In the genomic region with DNA sequence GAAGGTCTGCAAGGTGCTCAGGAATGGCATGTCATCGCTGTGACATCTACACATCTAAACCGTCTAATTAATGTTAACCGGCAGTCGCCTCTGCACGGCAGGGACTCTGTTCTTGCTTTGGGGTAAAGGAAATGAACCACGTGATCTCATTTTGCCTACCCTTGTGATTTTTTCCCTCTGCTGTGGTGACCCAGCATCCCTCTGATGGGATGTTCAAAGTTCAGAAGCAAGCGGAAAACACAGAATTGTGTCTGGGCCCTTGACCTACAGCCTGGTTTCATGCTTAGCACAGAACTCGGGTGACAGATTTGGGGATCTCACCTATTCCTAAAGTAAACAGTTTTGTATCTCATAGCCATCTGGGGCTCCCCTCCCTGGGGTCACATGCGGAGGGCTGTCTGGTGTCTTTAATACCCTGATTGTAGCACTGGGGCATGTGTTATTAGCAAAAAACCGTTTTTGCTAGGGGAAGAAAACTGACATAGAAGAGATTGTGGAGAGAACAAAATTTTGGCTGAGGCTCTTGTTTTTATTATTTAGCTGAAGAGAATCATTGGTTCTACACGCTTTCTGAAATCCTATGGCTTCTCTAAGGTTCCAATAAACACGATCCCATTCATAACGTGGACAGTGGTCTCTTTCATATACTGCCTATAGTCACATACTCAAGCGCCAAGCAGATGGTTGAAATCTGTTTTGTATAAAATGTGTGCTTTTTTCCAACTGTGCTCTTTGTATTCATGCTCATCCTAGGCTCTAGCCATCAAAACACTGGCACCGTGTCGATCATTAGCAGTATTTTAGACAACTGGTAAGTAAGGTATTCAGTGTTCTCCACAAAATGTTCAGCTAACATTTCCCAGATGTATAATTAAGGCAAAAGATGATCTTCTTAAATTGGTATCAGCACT, we compare ENCODE assay signal across 30 mouse cellular contexts.
DNase-seq lines count a peak whose midpoint lies in the region; ATAC-seq and TF ChIP-seq lines count a peak whose summit lies in the region.
"Had no signal": no experiment of that assay in that cellular context is flagged by ENCODE, and none has a peak within 500 bp of the region (broad histone marks: within the 10 kb centered on the region; RNA-seq: fewer than 3 reads in every experiment).

No protein-coding gene starts in this region.

- no peaks in the 10 kb centered on the region for H3K27me3 ChIP-seq in forebrain, embryonic 10.5 days (ENCODE audit: poor library complexity, severe bottlenecking)
- no peaks in the 10 kb centered on the region for H3K27me3 ChIP-seq in forebrain, embryonic 11.5 days (ENCODE audit: control insufficient read depth, insufficient read depth, low read length)
- H3K27me3 ChIP-seq in liver, adult 2 months (ENCODE audit: control insufficient read depth, insufficient read depth, low read length) = no peaks in the 10 kb centered on the region
- no peaks in the 10 kb centered on the region for H3K27me3 ChIP-seq in liver, embryonic 11.5 days (replicated peaks; ENCODE audit: control insufficient read depth, insufficient read depth, low read length)
- H3K27me3 ChIP-seq in embryonic facial prominence, embryonic 14.5 days (replicated peaks; ENCODE audit: control insufficient read depth, insufficient read depth, low read length) = no peaks in the 10 kb centered on the region
- H3K27me3 ChIP-seq in forebrain, embryonic 16.5 days (replicated peaks; ENCODE audit: control insufficient read depth, insufficient read depth, low read length) = no peaks in the 10 kb centered on the region
- H3K27me3 ChIP-seq: embryonic facial prominence, embryonic 12.5 days; hindbrain, embryonic 15.5 days; limb, embryonic 12.5 days; midbrain, embryonic 13.5 days; stomach, embryonic 15.5 days had no signal

- no peak for ATAC-seq in forebrain, embryonic 11.5 days (replicated peaks; ENCODE audit: low FRiP score)
- no peak for ATAC-seq in liver, embryonic 11.5 days (replicated peaks; ENCODE audit: low FRiP score)
- no peak for ATAC-seq in embryonic facial prominence, embryonic 14.5 days (ENCODE audit: low read depth)
- peak; percentile 46; the same call in 1 of the 2 replicates for ATAC-seq in forebrain, embryonic 16.5 days
- ATAC-seq: inflammation-experienced regulatory T-cells, adult 6 months; lung, postnatal 0 days; midbrain, embryonic 13.5 days had no signal

- peaks cover 13% of the 10 kb centered on the region; the same call in 1 of the 2 replicates for H3K79me2 ChIP-seq in liver, adult 2 months (ENCODE audit: control insufficient read depth, insufficient read depth, low read length)

- 57% methylated on average over 16 of the region's 16 CpGs for WGBS in forebrain, embryonic 10.5 days
- 59% methylated on average over 16 of the region's 16 CpGs for WGBS in forebrain, embryonic 11.5 days
- WGBS in liver, adult 2 months = 44% methylated on average over 16 of the region's 16 CpGs
- WGBS in liver, embryonic 11.5 days = 84% methylated on average over 16 of the region's 16 CpGs
- 44% methylated on average over 16 of the region's 16 CpGs for WGBS in embryonic facial prominence, embryonic 14.5 days
- WGBS in forebrain, embryonic 16.5 days = 40% methylated on average over 16 of the region's 16 CpGs

- peaks cover 3% of the 10 kb centered on the region for H3K9me3 ChIP-seq in forebrain, embryonic 10.5 days
- no peaks in the 10 kb centered on the region for H3K9me3 ChIP-seq in forebrain, embryonic 11.5 days (ENCODE audit: control insufficient read depth, low read length)
- H3K9me3 ChIP-seq in liver, embryonic 11.5 days (ENCODE audit: control insufficient read depth, low read length) = no peaks in the 10 kb centered on the region
- H3K9me3 ChIP-seq in embryonic facial prominence, embryonic 14.5 days (ENCODE audit: control insufficient read depth, low read length) = no peaks in the 10 kb centered on the region
- H3K9me3 ChIP-seq in forebrain, embryonic 16.5 days (ENCODE audit: control insufficient read depth, low read length) = no peaks in the 10 kb centered on the region
- H3K9me3 ChIP-seq: embryonic facial prominence, embryonic 12.5 days; hindbrain, embryonic 15.5 days; limb, embryonic 12.5 days; stomach, embryonic 15.5 days had no signal

- no peak overlapping the region for H3K4me3 ChIP-seq in forebrain, embryonic 10.5 days
- no peak overlapping the region for H3K4me3 ChIP-seq in forebrain, embryonic 11.5 days (ENCODE audit: low read depth, low read length)
- no peak overlapping the region for H3K4me3 ChIP-seq in liver, adult 2 months (ENCODE audit: insufficient read depth, low read depth, low read length)
- no peak overlapping the region for H3K4me3 ChIP-seq in liver, embryonic 11.5 days (ENCODE audit: low read depth, low read length)
- H3K4me3 ChIP-seq in embryonic facial prominence, embryonic 14.5 days (ENCODE audit: low read depth, low read length) = no peak overlapping the region
- H3K4me3 ChIP-seq in forebrain, embryonic 16.5 days (replicated peaks; ENCODE audit: low read length) = peak overlapping the region; percentile 9; the same call in 1 of the 2 replicates
- H3K4me3 ChIP-seq: embryonic facial prominence, embryonic 12.5 days; erythroblast, embryonic 14.5 days; hindbrain, embryonic 15.5 days; limb, embryonic 12.5 days; midbrain, embryonic 13.5 days; stomach, embryonic 15.5 days had no signal

- H3K36me3 ChIP-seq in forebrain, embryonic 10.5 days (replicated peaks) = peaks cover 4% of the 10 kb centered on the region
- H3K36me3 ChIP-seq in forebrain, embryonic 11.5 days (ENCODE audit: control insufficient read depth, insufficient read depth, low read length) = no peaks in the 10 kb centered on the region
- H3K36me3 ChIP-seq in liver, adult 2 months (ENCODE audit: control insufficient read depth, insufficient read depth, low read length) = no peaks in the 10 kb centered on the region
- no peaks in the 10 kb centered on the region for H3K36me3 ChIP-seq in liver, embryonic 11.5 days (ENCODE audit: control insufficient read depth, insufficient read depth, low read length)
- no peaks in the 10 kb centered on the region for H3K36me3 ChIP-seq in embryonic facial prominence, embryonic 14.5 days (ENCODE audit: control insufficient read depth, insufficient read depth, low read length)
- no peaks in the 10 kb centered on the region for H3K36me3 ChIP-seq in forebrain, embryonic 16.5 days (ENCODE audit: control insufficient read depth, insufficient read depth)
- H3K36me3 ChIP-seq: embryonic facial prominence, embryonic 12.5 days; G1E; hindbrain, embryonic 15.5 days; midbrain, embryonic 13.5 days; stomach, embryonic 15.5 days had no signal

- peaks cover 28% of the 10 kb centered on the region for H3K4me1 ChIP-seq in forebrain, embryonic 10.5 days
- no peaks in the 10 kb centered on the region for H3K4me1 ChIP-seq in forebrain, embryonic 11.5 days (replicated peaks; ENCODE audit: control insufficient read depth, insufficient read depth, low read length)
- peaks cover 13% of the 10 kb centered on the region for H3K4me1 ChIP-seq in liver, adult 2 months (ENCODE audit: control insufficient read depth, insufficient read depth, low read length)
- no peaks in the 10 kb centered on the region for H3K4me1 ChIP-seq in liver, embryonic 11.5 days (replicated peaks; ENCODE audit: control insufficient read depth, insufficient read depth, low read length)
- no peaks in the 10 kb centered on the region for H3K4me1 ChIP-seq in embryonic facial prominence, embryonic 14.5 days (ENCODE audit: control insufficient read depth, insufficient read depth, low read length)
- peaks cover 24% of the 10 kb centered on the region for H3K4me1 ChIP-seq in forebrain, embryonic 16.5 days (replicated peaks; ENCODE audit: control insufficient read depth, insufficient read depth, low read length)
- H3K4me1 ChIP-seq: stomach, embryonic 15.5 days had no signal

- intact Hi-C loops in left cerebral cortex, postnatal 4 days (cut with DNase I) = no loop called here

- no peak for TF ChIP-seq CTCF in liver, adult 2 months (IDR thresholded peaks at IDR 0.05; ENCODE audit: low read depth, low read length)

- H3K27ac ChIP-seq in forebrain, embryonic 10.5 days = peak overlapping the region; percentile 6; the same call in 1 of the 2 replicates
- H3K27ac ChIP-seq in forebrain, embryonic 11.5 days (ENCODE audit: low read depth, low read length) = no peak overlapping the region
- H3K27ac ChIP-seq in liver, adult 2 months (replicated peaks; ENCODE audit: insufficient read depth, low read depth, low read length) = peak overlapping the region; percentile 79
- no peak overlapping the region for H3K27ac ChIP-seq in liver, embryonic 11.5 days (ENCODE audit: low read depth, low read length)
- peak overlapping the region; percentile 2; the same call in 1 of the 2 replicates for H3K27ac ChIP-seq in embryonic facial prominence, embryonic 14.5 days (replicated peaks; ENCODE audit: low read depth, low read length)
- H3K27ac ChIP-seq in forebrain, embryonic 16.5 days (ENCODE audit: low read length) = peak overlapping the region; percentile 73
- H3K27ac ChIP-seq: embryonic facial prominence, embryonic 12.5 days; hindbrain, embryonic 15.5 days; limb, embryonic 12.5 days; macrophage; midbrain, embryonic 13.5 days; stomach, embryonic 15.5 days had no signal

- no peak for TF ChIP-seq POLR2A in liver, adult 2 months (IDR thresholded peaks at IDR 0.05; ENCODE audit: extremely low read depth, insufficient read depth, low read length)

- no peak for DNase-seq in forebrain, embryonic 10.5 days (ENCODE audit: extremely low spot score, low spot score)
- no peak for DNase-seq in forebrain, embryonic 11.5 days (ENCODE audit: low spot score)
- DNase-seq in liver, adult 2 months (ENCODE audit: extremely low read depth, low read depth, low spot score) = peak; percentile 94
- no peak for DNase-seq in liver, embryonic 11.5 days (ENCODE audit: low spot score)
- no peak for DNase-seq in embryonic facial prominence, embryonic 14.5 days (ENCODE audit: low spot score)
- no peak for DNase-seq in cerebellum, postnatal 25 days
- no peak for DNase-seq in left cerebral cortex, postnatal 4 days
- DNase-seq: adrenal gland, adult 8-10 months; cerebellum, adult 8-10 months; cerebellum, postnatal 36 days; gastrocnemius, postnatal 14 days; heart, adult 18-20 months; heart, postnatal 4 days; kidney, adult 11 months; kidney, postnatal 25 days; lung, adult 18-20 months; right cerebral cortex, postnatal 25 days; thymus, postnatal 14 days had no signal

- H3K9ac ChIP-seq in forebrain, embryonic 11.5 days (ENCODE audit: low read length) = no peak overlapping the region
- H3K9ac ChIP-seq in liver, adult 2 months (ENCODE audit: low read depth, low read length) = peak overlapping the region; percentile 16; the same call in 1 of the 2 replicates
- H3K9ac ChIP-seq in liver, embryonic 11.5 days (ENCODE audit: low read depth, low read length) = no peak overlapping the region
- no peak overlapping the region for H3K9ac ChIP-seq in embryonic facial prominence, embryonic 14.5 days (ENCODE audit: low read depth, low read length)
- H3K9ac ChIP-seq in forebrain, embryonic 16.5 days (replicated peaks; ENCODE audit: low read depth, low read length) = peak overlapping the region; percentile 19; the same call in 1 of the 2 replicates
- H3K9ac ChIP-seq: embryonic facial prominence, embryonic 12.5 days; hindbrain, embryonic 15.5 days; limb, embryonic 12.5 days; midbrain, embryonic 13.5 days; stomach, embryonic 15.5 days had no signal

- H3K4me2 ChIP-seq in forebrain, embryonic 11.5 days (ENCODE audit: low read depth, low read length, severe bottlenecking) = no peak overlapping the region
- H3K4me2 ChIP-seq in liver, embryonic 11.5 days = no peak overlapping the region
- no peak overlapping the region for H3K4me2 ChIP-seq in embryonic facial prominence, embryonic 14.5 days (ENCODE audit: low read depth, low read length)
- peak overlapping the region; percentile 41 for H3K4me2 ChIP-seq in forebrain, embryonic 16.5 days (ENCODE audit: low read length)
- H3K4me2 ChIP-seq: embryonic facial prominence, embryonic 12.5 days; heart, embryonic 11.5 days; hindbrain, embryonic 15.5 days; limb, embryonic 12.5 days; midbrain, embryonic 13.5 days; stomach, embryonic 15.5 days had no signal

Comparison
In these comparisons a context has a peak if more than half of its experiments do, and no peak if none do; other contexts are left out.
1. H3K27ac ChIP-seq: peak in forebrain, embryonic 10.5 days (single experiment), liver, adult 2 months (single experiment), embryonic facial prominence, embryonic 14.5 days (single experiment) and forebrain, embryonic 16.5 days (single experiment); none in forebrain, embryonic 11.5 days (single experiment) and liver, embryonic 11.5 days (single experiment).
2. H3K9ac ChIP-seq: peak in liver, adult 2 months (single experiment) and forebrain, embryonic 16.5 days (single experiment); none in forebrain, embryonic 11.5 days (single experiment), liver, embryonic 11.5 days (single experiment) and embryonic facial prominence, embryonic 14.5 days (single experiment).